Mouse (Mus musculus) spleen, adult 2 months (tissue): ENCODE results near the gene Pcgf5.

Experiments
- CTCF ChIP-seq: fragments of 200-500 bp; IDR thresholded peaks from 2 replicates; pipeline ENCODE4 v1.5.1; 2011; ENCODE audit warnings: mild to moderate bottlenecking, inconsistent platforms; ENCODE audit not compliant: insufficient read depth, insufficient read length, insufficient replicate concordance; ENCODE audit errors: extremely low read depth
- POLR2A ChIP-seq: fragments of 200-500 bp; IDR thresholded peaks from 2 replicates; pipeline ENCODE4 v1.6.1; 2011; ENCODE audit warnings: low read depth, low read length, inconsistent platforms

DNA sequence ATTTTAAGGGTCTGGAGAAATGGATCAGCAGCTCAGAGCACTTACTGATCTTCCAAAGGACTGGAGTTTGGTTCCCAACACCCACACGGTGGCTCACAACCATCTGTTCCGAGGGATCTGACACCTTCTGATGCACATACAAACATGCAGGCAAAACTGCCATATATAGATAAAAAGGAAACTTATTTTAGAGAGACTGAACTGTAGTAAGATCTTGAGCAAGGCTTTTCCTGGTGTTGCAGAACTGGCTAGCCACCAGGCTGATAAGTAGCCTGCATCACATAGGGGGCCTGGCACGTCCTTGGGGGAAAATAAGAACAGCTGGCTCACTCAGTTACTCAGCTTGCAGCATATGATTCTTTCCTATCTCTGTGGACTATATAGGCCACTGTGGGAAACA lies 147.4 kb downstream of the Pcgf5 start:
- TF ChIP-seq CTCF (no peak), POLR2A (no peak)
